Mouse (Mus musculus) heart, adult 2 months (tissue): Measurements from ENCODE around the gene Vwa8.

Source experiments
- CTCF ChIP-seq: fragments of 200-600 bp; IDR thresholded peaks from 2 replicates; pipeline ENCODE4 v1.8.1; 2022; ENCODE audit warnings: antibody characterized with exemption, mild to moderate bottlenecking, moderate library complexity
- EP300 ChIP-seq: fragments of 200-500 bp; IDR thresholded peaks from 2 replicates; pipeline ENCODE4 v1.6.1; 2011; ENCODE audit warnings: low read depth, low read length, control low read depth; ENCODE audit not compliant: insufficient read depth
- POLR2A ChIP-seq: fragments of 200-500 bp; IDR thresholded peaks from 2 replicates; pipeline ENCODE4 v1.6.1; 2011; ENCODE audit warnings: mild to moderate bottlenecking, low read depth, low read length, control low read depth; ENCODE audit not compliant: insufficient read depth

DNA sequence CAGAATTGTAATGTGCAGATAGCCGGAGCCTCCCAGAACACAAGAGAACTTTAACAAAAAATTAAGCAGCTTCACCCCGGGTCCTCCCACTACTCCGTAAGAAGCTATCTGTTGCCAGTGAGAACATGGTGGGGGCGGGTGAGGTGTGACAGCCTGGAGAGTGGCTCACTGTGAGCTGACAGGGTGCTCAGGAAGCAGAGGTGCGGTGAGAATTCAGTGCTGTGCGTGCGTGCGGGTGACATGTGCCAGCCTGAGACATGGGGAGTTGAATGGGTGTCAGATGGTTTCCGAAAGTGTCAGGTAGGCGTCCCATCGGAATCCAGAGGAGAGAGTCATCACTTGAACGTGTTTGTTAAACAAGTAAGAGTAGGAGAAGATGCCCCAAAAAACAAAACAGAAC, 390.6 kb downstream of the Vwa8 start:
- TF ChIP-seq CTCF = no peak
- no peak for TF ChIP-seq POLR2A
- TF ChIP-seq EP300 = no peak
